Comparison of ENCODE assay signal across 24 mouse cellular contexts in genomic region chr1:170473460-170473859, GRCm38 (mm10).
"Had no signal": no experiment of that assay in that cellular context is flagged by ENCODE, and none has a peak within 500 bp of the region (broad histone marks: within the 10 kb centered on the region; RNA-seq: fewer than 3 reads in every experiment).

No protein-coding gene starts in this region.

- H3K27me3 ChIP-seq: heart, embryonic 12.5 days; hindbrain, embryonic 12.5 days; intestine, embryonic 15.5 days; limb, embryonic 13.5 days; limb, embryonic 15.5 days had no signal

- H3K27ac ChIP-seq: gastrocnemius, adult 2 months; heart, embryonic 10.5 days; hindbrain, embryonic 10.5 days; hindbrain, embryonic 12.5 days; hindbrain, embryonic 14.5 days; intestine, embryonic 15.5 days; limb, embryonic 13.5 days; limb, embryonic 15.5 days had no signal

- H3K36me3 ChIP-seq: heart, embryonic 10.5 days; heart, embryonic 12.5 days; hindbrain, embryonic 10.5 days; hindbrain, embryonic 12.5 days; intestine, embryonic 15.5 days; limb, embryonic 13.5 days; limb, embryonic 15.5 days had no signal

- ATAC-seq: hindbrain, embryonic 16.5 days; inflammation-experienced regulatory T-cells, adult 6 months; intestine, embryonic 15.5 days; intestine, postnatal 0 days had no signal

- H3K4me3 ChIP-seq: gastrocnemius, adult 2 months; heart, embryonic 10.5 days; heart, embryonic 12.5 days; hindbrain, embryonic 10.5 days; hindbrain, embryonic 12.5 days; intestine, embryonic 15.5 days; limb, embryonic 13.5 days; limb, embryonic 15.5 days had no signal

- DNase-seq: gastrocnemius, adult 2 months; gastrocnemius, postnatal 10 days; gastrocnemius, postnatal 25 days; heart, adult 18-20 months; heart, postnatal 10 days; heart, postnatal 4 days; kidney, adult 18-20 months; kidney, adult 8-10 months; kidney, postnatal 4 days; layer of hippocampus, adult 9-11 months; layer of hippocampus, postnatal 36 days; left cerebral cortex, postnatal 4 days had no signal

- H3K9ac ChIP-seq: heart, embryonic 12.5 days; hindbrain, embryonic 12.5 days; hindbrain, embryonic 14.5 days; intestine, embryonic 15.5 days; limb, embryonic 13.5 days; limb, embryonic 15.5 days had no signal

- H3K4me2 ChIP-seq: heart, embryonic 12.5 days; hindbrain, embryonic 12.5 days; hindbrain, embryonic 14.5 days; intestine, embryonic 15.5 days; limb, embryonic 13.5 days; limb, embryonic 15.5 days; liver, embryonic 11.5 days had no signal

- H3K9me3 ChIP-seq: heart, embryonic 10.5 days; heart, embryonic 12.5 days; hindbrain, embryonic 10.5 days; hindbrain, embryonic 12.5 days; intestine, embryonic 15.5 days; limb, embryonic 13.5 days; limb, embryonic 15.5 days had no signal
